Mouse (Mus musculus) limb, embryonic 11.5 days (tissue): ENCODE measurements at regions not wholly inside any gene's neighbourhood (a gene's known extent, or its start where the extent isn't known, plus 50 kb on each side); places are given as distances from the start of the nearest gene placed in this dataset.
"Not testable (repeated sequence)": the region's sequence is repeated elsewhere in the genome, so short reads cannot be mapped to it uniquely, and the experiment has no call there.

ENCODE experiments used
- ATAC-seq: fragments of 200-750 bp; cut with Nextera tagmentation; 2 replicates; pipeline ENCODE4 v1.8.0; 2017; ENCODE audit warnings: low read depth; ENCODE audit not compliant: insufficient number of reproducible peaks, low FRiP score, low TSS enrichment
- DNase-seq: peaks from one replicate; pipeline ENCODE4 v3.0.0-alpha.2; 2015; ENCODE audit warnings: low spot score
- H3K27ac ChIP-seq: fragments of 300-500 bp; sonication (generic); replicated peaks from 2 replicates; pipeline ENCODE4 v1.5.1; 2014; ENCODE audit warnings: low read depth, mild to moderate bottlenecking, low read length
- H3K27me3 ChIP-seq: fragments of 300-500 bp; sonication (generic); 2 replicates; pipeline ENCODE4 v1.6.1; 2014; ENCODE audit warnings: mild to moderate bottlenecking, low read length, mixed read lengths; ENCODE audit not compliant: control insufficient read depth, insufficient read depth
- H3K36me3 ChIP-seq: fragments of 300-500 bp; sonication (generic); 2 replicates; pipeline ENCODE4 v1.6.1; 2014; ENCODE audit warnings: mild to moderate bottlenecking, low read length, moderate library complexity, mixed read lengths; ENCODE audit not compliant: control insufficient read depth, insufficient read depth
- H3K4me1 ChIP-seq: fragments of 300-500 bp; sonication (generic); 2 replicates; pipeline ENCODE4 v1.6.1; 2014; ENCODE audit warnings: low read length, mixed read lengths; ENCODE audit not compliant: control insufficient read depth, insufficient read depth
- H3K4me2 ChIP-seq: fragments of 300-500 bp; sonication (generic); 2 replicates; pipeline ENCODE4 v1.6.1; 2014; ENCODE audit warnings: low read depth, mild to moderate bottlenecking, moderate library complexity; ENCODE audit not compliant: severe bottlenecking
- H3K4me3 ChIP-seq: fragments of 300-500 bp; sonication (generic); 2 replicates; pipeline ENCODE4 v1.5.1; 2014; ENCODE audit warnings: low read depth, low read length
- H3K9ac ChIP-seq: fragments of 300-500 bp; sonication (generic); 2 replicates; pipeline ENCODE4 v1.6.1; 2014; ENCODE audit warnings: mild to moderate bottlenecking, low read length
- H3K9me3 ChIP-seq: fragments of 300-500 bp; sonication (generic); 2 replicates; pipeline ENCODE4 v1.6.1; 2016; ENCODE audit warnings: low read length; ENCODE audit not compliant: control insufficient read depth
- WGBS: fragments of 180-500 bp; shearing (Covaris S2); extraction: QIAGEN DNeasy Blood & Tissue Kit; methylation state at CpG from one replicate; pipeline ENCODE4 v1.1.7; 2014; 5-methylcytosine and 5-hydroxymethylcytosine counted together

- Histone ChIP-seq H3K9me3 (no peaks in the 10 kb centered on the region), H3K27ac (no peak overlapping the region), H3K4me3 (no peak overlapping the region), H3K27me3 (no peaks in the 10 kb centered on the region), H3K9ac (no peak overlapping the region), H3K36me3 (no peaks in the 10 kb centered on the region), H3K4me2 (no peak overlapping the region), H3K4me1 (no peaks in the 10 kb centered on the region)
- no peak for ATAC-seq
- DNase-seq, result no peak
Observed at GRCm38 (mm10) chr14:15099909-15100308, 296.7 kb downstream of the Nek10 start.

GRCm38 (mm10) chr14:15107795-15108321 is 304.6 kb downstream of the Nek10 start:
- DNase-seq (no peak), ATAC-seq (no peak)
- H3K4me1 ChIP-seq, result no peaks in the 10 kb centered on the region
- no peaks in the 10 kb centered on the region for H3K27me3 ChIP-seq
- 53% methylated on average over 2 of the region's 2 CpGs for whole genome bisulfite sequencing
- no peaks in the 10 kb centered on the region for H3K9me3 ChIP-seq
- H3K27ac ChIP-seq, result no peak overlapping the region
- no peak overlapping the region for H3K9ac ChIP-seq
- H3K4me3 ChIP-seq, result no peak overlapping the region
- no peak overlapping the region for H3K4me2 ChIP-seq
- H3K36me3 ChIP-seq, result no peaks in the 10 kb centered on the region

GRCm38 (mm10) chr14:15119745-15120144 is 316.5 kb downstream of the Nek10 start:
- no peak overlapping the region for H3K4me3 ChIP-seq
- no peak overlapping the region for H3K9ac ChIP-seq
- ATAC-seq (no peak), DNase-seq (no peak)
- no peaks in the 10 kb centered on the region for H3K4me1 ChIP-seq
- H3K27ac ChIP-seq, result no peak overlapping the region
- 64% methylated on average over 2 of the region's 2 CpGs for WGBS
- H3K9me3 ChIP-seq, result no peaks in the 10 kb centered on the region
- H3K36me3 ChIP-seq, result no peaks in the 10 kb centered on the region
- H3K4me2 ChIP-seq, result no peak overlapping the region
- no peaks in the 10 kb centered on the region for H3K27me3 ChIP-seq

GRCm38 (mm10) chr14:15128157-15128556 is 310.6 kb downstream of the Lrrc3b start:
- no peak overlapping the region for H3K27ac ChIP-seq
- 89% methylated on average over 3 of the region's 3 CpGs for WGBS
- H3K9ac ChIP-seq, result no peak overlapping the region
- no peaks in the 10 kb centered on the region for H3K4me1 ChIP-seq
- no peak overlapping the region for H3K4me3 ChIP-seq
- ATAC-seq, result no peak
- no peak overlapping the region for H3K4me2 ChIP-seq
- no peaks in the 10 kb centered on the region for H3K27me3 ChIP-seq
- DNase-seq, result no peak
- no peaks in the 10 kb centered on the region for H3K36me3 ChIP-seq
- no peaks in the 10 kb centered on the region for H3K9me3 ChIP-seq

- not testable (repeated sequence) for ATAC-seq, DNase-seq, H3K4me1 ChIP-seq, H3K27ac ChIP-seq, H3K27me3 ChIP-seq, H3K4me2 ChIP-seq, H3K4me3 ChIP-seq, H3K9ac ChIP-seq, H3K9me3 ChIP-seq, H3K36me3 ChIP-seq
- WGBS, result 95% methylated on average over 1 of the region's 1 CpGs
Observed at GRCm38 (mm10) chr14:15140871-15141270, 297.9 kb downstream of the Lrrc3b start.

- WGBS, result 97% methylated on average over 1 of the region's 1 CpGs
- no peak overlapping the region for H3K4me2 ChIP-seq
- no peak for DNase-seq
- no peaks in the 10 kb centered on the region for H3K9me3 ChIP-seq
- no peaks in the 10 kb centered on the region for H3K27me3 ChIP-seq
- H3K9ac ChIP-seq, result no peak overlapping the region
- no peak for ATAC-seq
- no peaks in the 10 kb centered on the region for H3K4me1 ChIP-seq
- H3K36me3 ChIP-seq, result no peaks in the 10 kb centered on the region
- H3K4me3 ChIP-seq, result no peak overlapping the region
- no peak overlapping the region for H3K27ac ChIP-seq
Observed at GRCm38 (mm10) chr14:15142839-15143238, 295.9 kb downstream of the Lrrc3b start.

GRCm38 (mm10) chr14:15148516-15148915 is 290.3 kb downstream of the Lrrc3b start:
- H3K4me1 ChIP-seq, result no peaks in the 10 kb centered on the region
- WGBS, result 91% methylated on average over 1 of the region's 1 CpGs
- no peak for DNase-seq

More at GRCm38 (mm10) chr14:15148516-15148915, 290.3 kb downstream of the Lrrc3b start:
- Histone ChIP-seq H3K27ac (no peak overlapping the region), H3K4me3 (no peak overlapping the region), H3K36me3 (no peaks in the 10 kb centered on the region), H3K9ac (no peak overlapping the region), H3K4me2 (no peak overlapping the region), H3K27me3 (no peaks in the 10 kb centered on the region), H3K9me3 (no peaks in the 10 kb centered on the region)
- no peak for ATAC-seq
